Comparison of ENCODE assay signal across 22 mouse cellular contexts in genomic region chr5:134780963-134781362, GRCm38 (mm10). TPM values are rescaled to one million over a fixed set of nuclear protein-coding genes. Genes with fewer than 3 reads are reported as not detected.
DNase-seq lines count a peak whose midpoint lies in the region; ATAC-seq and TF ChIP-seq lines count a peak whose summit lies in the region.
"Had no signal": no experiment of that assay in that cellular context is flagged by ENCODE, and none has a peak within 500 bp of the region (broad histone marks: within the 10 kb centered on the region; RNA-seq: fewer than 3 reads in every experiment).

No protein-coding gene starts in this region.

- H3K79me2 ChIP-seq in CH12.LX (replicated peaks; ENCODE audit: control insufficient read depth, extremely low read depth, insufficient read depth, poor library complexity, severe bottlenecking), result no peaks in the 10 kb centered on the region

- no peak for TF ChIP-seq EP300 in liver, embryonic 14.5 days (IDR thresholded peaks at IDR 0.05; ENCODE audit: low read depth)
- no peak for TF ChIP-seq EP300 in CH12.LX (IDR thresholded peaks at IDR 0.05; ENCODE audit: low read length)

- H3K4me1 ChIP-seq in hindbrain, postnatal 0 days (ENCODE audit: insufficient read depth, low read length), result 0 out of 2 replicates have a peak, but pooled peaks cover 2% of the 10 kb centered on the region
- H3K4me1 ChIP-seq in hindbrain, embryonic 11.5 days (replicated peaks; ENCODE audit: control insufficient read depth, insufficient read depth, low read length), result no peaks in the 10 kb centered on the region
- no peaks in the 10 kb centered on the region for H3K4me1 ChIP-seq in liver, embryonic 14.5 days (replicated peaks; ENCODE audit: control insufficient read depth in 2 of 2, insufficient read depth in 2 of 2, low read length in 1 of 2)
- H3K4me1 ChIP-seq in liver, embryonic 11.5 days (replicated peaks; ENCODE audit: control insufficient read depth, insufficient read depth, low read length), result no peaks in the 10 kb centered on the region
- peaks cover 0 to 8% of the 10 kb centered on the region in 2 experiments; a peak in 2 of 4 replicates for H3K4me1 ChIP-seq in CH12.LX (ENCODE audit: control insufficient read depth in 1 of 2, insufficient read depth in 2 of 2)
- H3K4me1 ChIP-seq: neural tube, embryonic 12.5 days had no signal

- H3K4me3 ChIP-seq in hindbrain, postnatal 0 days (ENCODE audit: low read length), result no peak overlapping the region
- no peak overlapping the region for H3K4me3 ChIP-seq in hindbrain, embryonic 11.5 days (ENCODE audit: low read depth, low read length)
- H3K4me3 ChIP-seq in liver, embryonic 14.5 days (ENCODE audit: insufficient read depth in 1 of 2, low read depth in 2 of 2, low read length in 2 of 2), result no peak overlapping the region
- no peak overlapping the region for H3K4me3 ChIP-seq in liver, embryonic 11.5 days (ENCODE audit: low read depth, low read length)
- no peak overlapping the region for H3K4me3 ChIP-seq in CH12.LX (replicated peaks in 1 of 3; ENCODE audit: low read depth in 2 of 3, low read length in 2 of 3, poor library complexity in 1 of 3)
- H3K4me3 ChIP-seq: forebrain, embryonic 15.5 days; heart, embryonic 13.5 days; limb, embryonic 13.5 days; neural tube, embryonic 12.5 days had no signal

- no peak for DNase-seq in hindbrain, postnatal 0 days (ENCODE audit: low spot score)
- no peak for DNase-seq in hindbrain, embryonic 11.5 days (ENCODE audit: low spot score)
- DNase-seq in liver, embryonic 14.5 days (ENCODE audit: low read depth in 3 of 3, low spot score in 3 of 3), result no peak
- no peak for DNase-seq in liver, embryonic 11.5 days (ENCODE audit: low spot score)
- DNase-seq in CH12.LX (ENCODE audit: extremely low read depth), result no peak
- DNase-seq in ZHBTc4 (ENCODE audit: low read depth, low spot score), result peak; percentile 34
- DNase-seq in adrenal gland, postnatal 4 days (ENCODE audit: low spot score in 2 of 2), result no peak
- DNase-seq in testis, postnatal 14 days (ENCODE audit: low spot score), result no peak
- DNase-seq: cerebellum, adult 9-11 months; heart, postnatal 4 days; kidney, adult 18-20 months; kidney, postnatal 36 days; right cerebral cortex, postnatal 4 days; thymus, postnatal 14 days had no signal

- dilution Hi-C loops in CH12.LX (cut with MboI; ENCODE audit: extremely low pct_ligation_motif_present, extremely low pct_unique_long_range_greater_than_20kb, low sequenced_read_pairs), result no loop called here

- TF ChIP-seq RAD21 in CH12.LX (IDR thresholded peaks at IDR 0.05; ENCODE audit: low read depth, low read length), result peak; percentile 8

- TF ChIP-seq POLR2A in CH12.LX (IDR thresholded peaks at IDR 0.05; ENCODE audit: low read depth, low read length), result no peak

- no peak for ATAC-seq in hindbrain, postnatal 0 days
- ATAC-seq in hindbrain, embryonic 11.5 days (ENCODE audit: low FRiP score), result no peak
- ATAC-seq in liver, embryonic 14.5 days (ENCODE audit: insufficient read depth), result no peak
- no peak for ATAC-seq in liver, embryonic 11.5 days (replicated peaks; ENCODE audit: low FRiP score)
- ATAC-seq: forebrain, embryonic 15.5 days; hindbrain, embryonic 16.5 days had no signal

- in situ Hi-C loops in CH12.LX (cut with MboI; ENCODE audit: low pct_ligation_motif_present, low pct_unique_long_range_greater_than_20kb, low sequenced_read_pairs), result loop anchor here (25.0 kb wide), 1 partner anchor 106 kb away; no protein-coding TSS in a partner anchor

- no peaks in the 10 kb centered on the region for H3K36me3 ChIP-seq in hindbrain, postnatal 0 days (ENCODE audit: insufficient read depth, low read length)
- H3K36me3 ChIP-seq in hindbrain, embryonic 11.5 days (ENCODE audit: control insufficient read depth, insufficient read depth, low read length), result no peaks in the 10 kb centered on the region
- no peaks in the 10 kb centered on the region for H3K36me3 ChIP-seq in liver, embryonic 14.5 days (replicated peaks; ENCODE audit: control insufficient read depth, insufficient read depth, low read depth)
- H3K36me3 ChIP-seq in liver, embryonic 11.5 days (ENCODE audit: control insufficient read depth, insufficient read depth, low read length), result no peaks in the 10 kb centered on the region
- no peaks in the 10 kb centered on the region for H3K36me3 ChIP-seq in CH12.LX (replicated peaks in 1 of 2; ENCODE audit: control insufficient read depth in 1 of 2, insufficient read depth in 1 of 2, low read length in 1 of 2)
- H3K36me3 ChIP-seq: forebrain, embryonic 15.5 days; G1E; heart, embryonic 13.5 days; limb, embryonic 13.5 days; neural tube, embryonic 12.5 days had no signal

- no peak overlapping the region for H3K9ac ChIP-seq in hindbrain, postnatal 0 days (replicated peaks; ENCODE audit: low read length)
- no peak overlapping the region for H3K9ac ChIP-seq in hindbrain, embryonic 11.5 days (ENCODE audit: low read depth, low read length)
- no peak overlapping the region for H3K9ac ChIP-seq in liver, embryonic 14.5 days (replicated peaks)
- H3K9ac ChIP-seq in liver, embryonic 11.5 days (ENCODE audit: low read depth, low read length), result no peak overlapping the region
- H3K9ac ChIP-seq in CH12.LX (ENCODE audit: insufficient read depth, low read depth), result no peak overlapping the region
- H3K9ac ChIP-seq: forebrain, embryonic 15.5 days; heart, embryonic 13.5 days; limb, embryonic 13.5 days; neural tube, embryonic 12.5 days had no signal

- peak; percentile 46 for TF ChIP-seq CTCF in hindbrain, postnatal 0 days (IDR thresholded peaks at IDR 0.05; ENCODE audit: low read depth)
- TF ChIP-seq CTCF in liver, embryonic 14.5 days (IDR thresholded peaks at IDR 0.05; ENCODE audit: low read depth), result peak; percentile 35; the same call in 1 of the 2 replicates
- peak in 1 of 2 experiments; percentile 48; a peak in 2 of 4 replicates for TF ChIP-seq CTCF in CH12.LX (conservative IDR thresholded peaks at IDR 0.05 in 1 of 2, IDR thresholded peaks at IDR 0.05 in 1 of 2; ENCODE audit: low read depth in 2 of 2, low read length in 2 of 2)

- H3K4me2 ChIP-seq in hindbrain, postnatal 0 days (ENCODE audit: low read depth, low read length), result no peak overlapping the region
- no peak overlapping the region for H3K4me2 ChIP-seq in hindbrain, embryonic 11.5 days (replicated peaks; ENCODE audit: low read depth, low read length)
- H3K4me2 ChIP-seq in liver, embryonic 14.5 days (ENCODE audit: low read depth), result no peak overlapping the region
- H3K4me2 ChIP-seq in liver, embryonic 11.5 days, result no peak overlapping the region
- no peak overlapping the region for H3K4me2 ChIP-seq in CH12.LX (ENCODE audit: insufficient read depth, low read depth, poor library complexity, severe bottlenecking)
- H3K4me2 ChIP-seq: forebrain, embryonic 15.5 days; heart, embryonic 13.5 days; limb, embryonic 13.5 days; midbrain, embryonic 11.5 days; neural tube, embryonic 12.5 days had no signal

- no peak overlapping the region for H3K27ac ChIP-seq in hindbrain, postnatal 0 days
- H3K27ac ChIP-seq in hindbrain, embryonic 11.5 days (ENCODE audit: low read depth, low read length), result no peak overlapping the region
- H3K27ac ChIP-seq in liver, embryonic 14.5 days, result no peak overlapping the region
- H3K27ac ChIP-seq in liver, embryonic 11.5 days (ENCODE audit: low read depth, low read length), result no peak overlapping the region
- no peak overlapping the region for H3K27ac ChIP-seq in CH12.LX (ENCODE audit: insufficient read depth, low read depth)
- H3K27ac ChIP-seq: forebrain, embryonic 15.5 days; heart, embryonic 13.5 days; limb, embryonic 13.5 days; neural tube, embryonic 12.5 days had no signal

- H3K27me3 ChIP-seq in hindbrain, postnatal 0 days (ENCODE audit: insufficient read depth, low read length), result no peaks in the 10 kb centered on the region
- H3K27me3 ChIP-seq in hindbrain, embryonic 11.5 days (ENCODE audit: control insufficient read depth, insufficient read depth, low read length), result no peaks in the 10 kb centered on the region
- H3K27me3 ChIP-seq in liver, embryonic 14.5 days (ENCODE audit: control insufficient read depth, insufficient read depth, low read length), result no peaks in the 10 kb centered on the region
- no peaks in the 10 kb centered on the region; the same call in 1 of the 2 replicates for H3K27me3 ChIP-seq in liver, embryonic 11.5 days (replicated peaks; ENCODE audit: control insufficient read depth, insufficient read depth, low read length)
- peaks cover 38% of the 10 kb centered on the region for H3K27me3 ChIP-seq in CH12.LX (replicated peaks)
- H3K27me3 ChIP-seq: forebrain, embryonic 15.5 days; heart, embryonic 13.5 days; neural tube, embryonic 12.5 days had no signal

- H3K9me3 ChIP-seq in hindbrain, postnatal 0 days (ENCODE audit: low read length), result no peaks in the 10 kb centered on the region
- no peaks in the 10 kb centered on the region for H3K9me3 ChIP-seq in hindbrain, embryonic 11.5 days (ENCODE audit: control insufficient read depth, low read length)
- H3K9me3 ChIP-seq in liver, embryonic 14.5 days (ENCODE audit: control insufficient read depth, low read length), result no peaks in the 10 kb centered on the region
- H3K9me3 ChIP-seq in liver, embryonic 11.5 days (ENCODE audit: control insufficient read depth, low read length), result no peaks in the 10 kb centered on the region
- no peaks in the 10 kb centered on the region for H3K9me3 ChIP-seq in CH12.LX (replicated peaks; ENCODE audit: low read length)
- H3K9me3 ChIP-seq: forebrain, embryonic 15.5 days; G1E; heart, embryonic 13.5 days; neural tube, embryonic 12.5 days had no signal

TF ChIP-seq in CH12.LX, 34 proteins besides CTCF, POLR2A, EP300 and RAD21:
- TF ChIP-seq MYC (IDR thresholded peaks at IDR 0.05; ENCODE audit: low read depth, low read length) (no peak), GABPA (IDR thresholded peaks at IDR 0.05; ENCODE audit: insufficient replicate concordance, low read depth, low read length) (no peak), NELFE (IDR thresholded peaks at IDR 0.05; ENCODE audit: low read depth, low read length) (no peak), SMC3 (IDR thresholded peaks at IDR 0.05; ENCODE audit: low read depth, low read length) (0 out of 2 replicates have a peak, but pooled peaks have one; percentile 17)

RNA-seq across cellular contexts. Expression of gene Eln, which starts 33.8 kb away (rescaled TPM):
- 31.8 and 43.3 TPM in 2 replicates for total RNA-seq in hindbrain, postnatal 0 days (2014; rRNA removed)
- 30.4 and 47.4 TPM in 2 replicates for polyA plus RNA-seq in hindbrain, postnatal 0 days (2015; fragmentation: Nextera tagmentation; extraction: Ambion mirVana)
- 1.7 and 1.8 TPM in 2 replicates for polyA plus RNA-seq in hindbrain, embryonic 11.5 days (2014; fragmentation: Nextera tagmentation; extraction: Ambion mirVana)
- 3.5 and 3.6 TPM in 2 replicates for polyA plus RNA-seq in liver, embryonic 14.5 days (2012; rRNA removed)
- 1.7 and 2.1 TPM in 2 replicates for polyA plus RNA-seq in liver, embryonic 14.5 days (2014; fragmentation: Nextera tagmentation; extraction: Ambion mirVana)
- polyA plus RNA-seq in liver, embryonic 11.5 days (2014; fragmentation: Nextera tagmentation; extraction: Ambion mirVana), result 3.5 and 4.4 TPM in 2 replicates
- total RNA-seq in CH12.LX (2012; rRNA removed), result not detected in 2 replicates
- not detected in 2 replicates for total RNA-seq in CH12.LX (2014; rRNA removed)
- polyA plus RNA-seq in CH12.LX (2012; ENCODE audit: insufficient read length, low read depth), result not detected in 2 replicates
- total RNA-seq in adrenal gland, postnatal 4 days (2021), result 100 to 1,000 TPM; 192 to 231 TPM
- polyA plus RNA-seq: C2C12, G1E had no signal
